Mouse (Mus musculus): ENCODE data around the gene Tmc8. TPM values are rescaled to one million over a fixed set of nuclear protein-coding genes. Genes with fewer than 3 reads are reported as not detected.
"Not testable (repeated sequence)": the region's sequence is repeated elsewhere in the genome, so short reads cannot be mapped to it uniquely, and the experiment has no call there.

The Tmc8 gene
- total RNA-seq, 2 experiments from 2014 or later, result 0.79 to 1.5 TPM

- intact Hi-C loops (cut with DNase I); DNase-seq (ENCODE audit: extremely low spot score in 1 of 2, low spot score in 2 of 2): not testable (repeated sequence)
Observed at GRCm38 (mm10) chr11:117833509-117833908, 51.6 kb downstream of the Tmc8 start.

DNA sequence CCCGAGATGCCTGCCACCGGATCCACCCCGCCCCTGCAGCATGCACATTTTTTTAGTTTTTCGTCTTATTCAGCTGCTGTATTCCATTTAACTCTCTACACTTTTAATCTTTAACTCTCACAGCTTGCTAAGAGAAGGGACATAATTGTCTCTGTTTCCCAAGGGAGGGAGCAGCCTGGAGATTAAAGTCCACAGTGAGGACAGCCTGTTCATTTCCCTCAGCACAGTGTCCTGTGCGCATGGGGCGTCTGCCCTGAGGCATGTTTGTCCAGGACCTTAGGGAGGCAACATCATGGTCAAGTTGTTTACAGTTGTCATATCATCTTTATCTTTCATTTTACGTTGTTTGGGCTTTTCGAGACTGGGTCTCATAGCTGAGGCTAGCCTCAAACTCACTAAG lies 52.2 kb downstream of the Tmc8 start:
- no peak for DNase-seq (ENCODE audit: extremely low spot score in 1 of 2, low spot score in 2 of 2)
- intact Hi-C loops (cut with DNase I), result no loop called here

GRCm38 (mm10) chr11:117836306-117836705 lies 54.4 kb downstream of the Tmc8 start:
- DNase-seq (ENCODE audit: extremely low spot score in 1 of 2, low spot score in 2 of 2), result peak in 1 of 2 experiments; percentile 62
- intact Hi-C loops (cut with DNase I), result no loop called here

- no peak for DNase-seq (ENCODE audit: extremely low spot score in 1 of 2, low spot score in 2 of 2)
- intact Hi-C loops (cut with DNase I), result no loop called here
Observed at GRCm38 (mm10) chr11:117838572-117838971, 56.7 kb downstream of the Tmc8 start.

GRCm38 (mm10) chr11:117839021-117839420 lies 57.1 kb downstream of the Tmc8 start:
- DNase-seq (ENCODE audit: extremely low spot score in 1 of 2, low spot score in 2 of 2), result no peak
- intact Hi-C loops (cut with DNase I), result no loop called here

- intact Hi-C loops (cut with DNase I), result no loop called here
Observed at GRCm38 (mm10) chr11:117840910-117841309, 59.0 kb downstream of the Tmc8 start.

More at GRCm38 (mm10) chr11:117840910-117841309, 59.0 kb downstream of the Tmc8 start:
- no peak for DNase-seq (ENCODE audit: extremely low spot score in 1 of 2, low spot score in 2 of 2)

Other genes starting within 250 kb of the Tmc8 start
- 10 to 100 TPM; 63.5 to 71.0 TPM for gene Tnrc6c, start 127.8 kb upstream of the Tmc8 start, total RNA-seq (2021)
- gene Tmc6, start 122 bp downstream of the Tmc8 start, total RNA-seq (2021), result 1 to 10 TPM; 4.7 to 4.8 TPM
- not detected for gene 6030468B19Rik, start 15.6 kb downstream of the Tmc8 start, total RNA-seq (2021)
- 1 to 10 TPM; 3.1 to 4.3 TPM for gene Gm20708, start 27.6 kb downstream of the Tmc8 start, total RNA-seq (2021)
- gene Syngr2, start 27.6 kb downstream of the Tmc8 start, total RNA-seq (2021), result 10 to 100 TPM in 1 of 2 experiments, 1 to 10 TPM in 1; 7.5 to 10.9 TPM
- 10 to 100 TPM in 1 of 2 experiments, 1 to 10 TPM in 1; 8.7 to 10.1 TPM for gene Afmid, start 43.8 kb downstream of the Tmc8 start, total RNA-seq (2021)
- gene Tk1, start 44.0 kb downstream of the Tmc8 start, total RNA-seq (2021), result 1 to 10 TPM; 2.6 to 4.4 TPM
- 1 to 10 TPM; 3.7 to 4.6 TPM for gene Birc5, start 67.2 kb downstream of the Tmc8 start, total RNA-seq (2021)
- under 1 TPM in 1 of 2 experiments, not detected in 1; 0.36 TPM for gene Tmem235, start 78.7 kb downstream of the Tmc8 start, total RNA-seq (2021)
- 1 to 10 TPM; 3.1 to 4.0 TPM for gene Tha1, start 91.4 kb downstream of the Tmc8 start, total RNA-seq (2021)
- gene Socs3, start 188.0 kb downstream of the Tmc8 start, total RNA-seq (2021), result 1 to 10 TPM; 2.3 to 2.6 TPM
- 10 to 100 TPM; 58.6 to 62.3 TPM for gene Pgs1, start 204.2 kb downstream of the Tmc8 start, total RNA-seq (2021)

Measured in left cerebral cortex, postnatal 10 days (tissue).